Mouse (Mus musculus) megakaryocyte, adult 5-6 weeks (primary cell): ENCODE measurements around the gene CT030661.1. TPM values are rescaled to one million over a fixed set of nuclear protein-coding genes. Genes with fewer than 3 reads are reported as not detected.
"Not testable (repeated sequence)": the region's sequence is repeated elsewhere in the genome, so short reads cannot be mapped to it uniquely, and the experiment has no call there.

Experiments used
- ATAC-seq: 2 replicates; pipeline ENCODE4 v1.8.0; 2016; ENCODE audit warnings: mild to moderate bottlenecking, inconsistent platforms; ENCODE audit not compliant: poor library complexity, severe bottlenecking
- total RNA-seq, 2 experiments: library from RNA; stranded (forward) in 1 of 2; stranded (reverse) in 1 of 2; fragments of 153-499, 151-499 nt in 1 of 2; fragments of 221-1000, 200-1000 nt in 1 of 2; gene quantifications; 2 replicates each; pipeline versions ENCODE4 v1.2.3 to v1.2.4; 2015 to 2017

The CT030661.1 gene
- total RNA-seq (2015) = 27.7 and 31.4 TPM in 2 replicates
- total RNA-seq (2017) = 16.5 and 21.7 TPM in 2 replicates

- ATAC-seq = peak; percentile 98
Measured at GRCm38 (mm10) chr17:22314730-22315226, at the start of gene CT030661.1. Gene CT030661.1 (minus strand): TSS chr17:22314837.

GRCm38 (mm10) chr17:22363895-22364294, 49.3 kb upstream of the CT030661.1 start:
- no peak for ATAC-seq

GRCm38 (mm10) chr17:22361101-22361781, 46.6 kb upstream of the CT030661.1 start, which contains the start of the genes Zfp944 and Zfp758:
Gene Zfp944 (minus strand): TSS chr17:22361400.
Gene Zfp758 (plus strand): TSS chr17:22361453.
- peak; percentile 97 for ATAC-seq

- ATAC-seq = peak; percentile 46
Measured at GRCm38 (mm10) chr17:22360572-22360971, 45.9 kb upstream of the CT030661.1 start.

- ATAC-seq = peak; percentile 97
Measured at GRCm38 (mm10) chr17:22352794-22353193, 38.2 kb upstream of the CT030661.1 start.

GRCm38 (mm10) chr17:22315247-22315646, 610 bp upstream of the CT030661.1 start:
- ATAC-seq = not testable (repeated sequence)

- ATAC-seq = peak; percentile 38
Measured at GRCm38 (mm10) chr17:22314219-22314618, 418 bp downstream of the CT030661.1 start.

Other genes with a start within 250 kb of the CT030661.1 start
- 3.7 and 6.3 TPM in 2 replicates for gene Zfp947, start 148.6 kb downstream of the CT030661.1 start, total RNA-seq (2015)
- 3.0 and 4.7 TPM in 2 replicates for gene Zfp947, start 148.6 kb downstream of the CT030661.1 start, total RNA-seq (2017)
- 7.6 and 8.4 TPM in 2 replicates for gene Zfp994, start 89.2 kb downstream of the CT030661.1 start, total RNA-seq (2015)
- gene Zfp994, start 89.2 kb downstream of the CT030661.1 start, total RNA-seq (2017) = 7.3 TPM in 2 replicates
- 21.0 and 22.0 TPM in 2 replicates for gene Zfp944, start 46.6 kb upstream of the CT030661.1 start, total RNA-seq (2015)
- gene Zfp944, start 46.6 kb upstream of the CT030661.1 start, total RNA-seq (2017) = 12.2 and 13.0 TPM in 2 replicates
- gene Zfp758, start 46.6 kb upstream of the CT030661.1 start, total RNA-seq (2015) = 10.9 and 17.3 TPM in 2 replicates
- gene Zfp758, start 46.6 kb upstream of the CT030661.1 start, total RNA-seq (2017) = 14.0 and 15.3 TPM in 2 replicates
- 11.1 and 12.8 TPM in 2 replicates for gene Zfp946, start 109.4 kb upstream of the CT030661.1 start, total RNA-seq (2015)
- gene Zfp946, start 109.4 kb upstream of the CT030661.1 start, total RNA-seq (2017) = 7.9 and 9.8 TPM in 2 replicates